Mouse (Mus musculus) liver, embryonic 14.5 days (tissue): ENCODE results near the gene Gm9821. TPM values are rescaled to one million over a fixed set of nuclear protein-coding genes. Genes with fewer than 3 reads are reported as not detected.

Experiments used
- ATAC-seq: fragments of 200-750 bp; cut with Nextera tagmentation; 2 replicates; pipeline ENCODE4 v1.8.0; 2017; ENCODE audit warnings: moderate number of reproducible peaks, mild to moderate bottlenecking, moderate library complexity; ENCODE audit not compliant: insufficient read depth
- DNase-seq, 3 experiments: peaks; one replicate each; pipeline ENCODE4 v3.0.0-alpha.2; 2012 to 2013; ENCODE audit warnings: low read depth in 3 of 3, low spot score in 3 of 3
- H3K27ac ChIP-seq: fragments of 300-500 bp; sonication (generic); 2 replicates; pipeline ENCODE4 v1.5.1; 2014; ENCODE audit warnings: moderate library complexity, mild to moderate bottlenecking, control low read depth, inconsistent platforms
- H3K27me3 ChIP-seq: fragments of 300-500 bp; sonication (generic); 2 replicates; pipeline ENCODE4 v1.6.1; 2014; ENCODE audit warnings: mild to moderate bottlenecking, low read length, moderate library complexity; ENCODE audit not compliant: control insufficient read depth, insufficient read depth
- H3K36me3 ChIP-seq: fragments of 300-500 bp; sonication (generic); replicated peaks from 2 replicates; pipeline ENCODE4 v1.6.1; 2014; ENCODE audit warnings: low read depth; ENCODE audit not compliant: control insufficient read depth, insufficient read depth
- H3K4me1 ChIP-seq, 2 experiments: fragments of 200-500 bp in 1 of 2; fragments of 300-500 bp in 1 of 2; sonication (generic) in 1 of 2; replicated peaks; 2 replicates each; pipeline ENCODE4 v1.6.1; 2012 to 2014; ENCODE audit warnings: antibody characterized with exemption in 1 of 2, inconsistent platforms in 1 of 2, low read length in 1 of 2; ENCODE audit not compliant: control insufficient read depth in 2 of 2, insufficient read depth in 2 of 2
- H3K4me2 ChIP-seq: fragments of 300-500 bp; sonication (generic); 2 replicates; pipeline ENCODE4 v1.6.1; 2014; ENCODE audit warnings: low read depth, mild to moderate bottlenecking, control low read depth, moderate library complexity
- H3K4me3 ChIP-seq, 2 experiments: fragments of 200-500 bp in 1 of 2; fragments of 300-500 bp in 1 of 2; sonication (generic) in 1 of 2; 2 replicates each; pipeline ENCODE4 v1.5.1; 2012 to 2014; ENCODE audit warnings: low read depth in 2 of 2, low read length in 2 of 2, mild to moderate bottlenecking in 2 of 2, control low read depth in 1 of 2, inconsistent platforms in 1 of 2, moderate library complexity in 1 of 2; ENCODE audit not compliant: insufficient read depth in 1 of 2
- H3K9ac ChIP-seq: fragments of 300-500 bp; sonication (generic); replicated peaks from 2 replicates; pipeline ENCODE4 v1.6.1; 2014; ENCODE audit warnings: mild to moderate bottlenecking, control low read depth, moderate library complexity
- H3K9me3 ChIP-seq: fragments of 300-500 bp; sonication (generic); 2 replicates; pipeline ENCODE4 v1.6.1; 2016; ENCODE audit warnings: low read length, mixed read lengths; ENCODE audit not compliant: control insufficient read depth
- CTCF ChIP-seq: IDR thresholded peaks from 2 replicates; pipeline ENCODE4 v1.5.1; 2016; ENCODE audit warnings: antibody characterized with exemption, low read depth, control low read depth
- EP300 ChIP-seq: IDR thresholded peaks from 2 replicates; pipeline ENCODE4 v1.6.1; 2016; ENCODE audit warnings: antibody characterized with exemption, low read depth
- WGBS: fragments of 180-500 bp; shearing (Covaris S2); extraction: QIAGEN DNeasy Blood & Tissue Kit; methylation state at CpG from one replicate; pipeline ENCODE4 v1.1.7; 2014; ENCODE audit not compliant: insufficient replicate concordance; 5-methylcytosine and 5-hydroxymethylcytosine counted together
- polyA plus RNA-seq, 2 experiments: library from polyadenylated mRNA; depleted of rRNA in 1 of 2; stranded (reverse) in 1 of 2; unstranded in 1 of 2; fragments of >200 nt; fragmentation: Nextera tagmentation in 1 of 2; extraction: Ambion mirVana in 1 of 2; gene quantifications; 2 replicates each; pipeline versions ENCODE4 v1.2.1 to v1.2.3; 2012 to 2014

The Gm9821 gene
- polyA plus RNA-seq, 2 experiments = 0.01 to 0.63 TPM

DNA sequence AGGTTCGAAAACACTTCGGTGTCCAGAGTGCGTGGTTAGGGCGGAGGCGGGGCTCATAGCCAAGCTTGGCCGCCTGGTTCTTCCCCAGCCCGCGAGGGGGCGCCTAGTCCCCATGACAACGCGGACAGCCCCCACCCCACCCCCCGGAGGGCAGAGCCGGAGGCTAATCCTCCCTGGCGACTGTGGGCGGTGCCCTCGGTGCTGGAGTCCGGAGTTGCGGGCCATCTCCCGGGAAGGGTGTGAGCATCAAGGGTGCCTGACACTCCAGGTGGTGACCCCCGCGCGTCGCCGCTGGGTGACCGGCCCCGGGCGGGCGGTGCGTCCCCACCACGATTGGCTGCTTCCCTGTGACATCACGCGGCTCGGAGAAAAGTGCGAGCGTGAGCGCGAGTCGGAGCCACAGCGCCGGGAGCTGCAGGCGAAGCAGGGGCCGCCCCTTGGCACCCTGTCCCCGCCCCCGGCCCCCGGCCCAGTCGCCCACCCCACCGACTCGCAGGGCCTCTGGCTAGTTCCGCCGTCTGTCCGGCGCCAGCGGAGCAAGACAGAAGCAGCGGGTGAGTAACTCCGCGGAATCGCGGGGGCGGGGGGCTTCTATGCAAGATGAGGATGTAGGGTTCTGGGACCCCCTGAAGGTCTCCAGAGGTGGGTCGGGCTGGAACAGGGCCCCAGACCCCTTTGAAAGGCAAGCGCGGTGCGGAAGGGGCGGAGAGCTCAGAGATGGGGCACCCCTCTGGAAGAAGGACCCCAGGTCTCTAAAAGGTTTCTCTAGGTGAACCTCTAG lies 23.5 kb upstream of the Gm9821 start:
- Histone ChIP-seq H3K9me3 (no peaks in the 10 kb centered on the region), H3K27ac (no peak overlapping the region), H3K4me2 (peak overlapping the region; percentile 68), H3K27me3 (peaks cover 49% of the 10 kb centered on the region), H3K4me1 (peaks cover under 1 to 7% of the 10 kb centered on the region in 2 experiments; a peak in 3 of 4 replicates), H3K36me3 (peaks cover 8% of the 10 kb centered on the region), H3K4me3 (peak overlapping the region; percentile 44 to 49), H3K9ac (no peak overlapping the region)
- TF ChIP-seq CTCF (peak; percentile 53), EP300 (no peak)
- DNase-seq (no peak), ATAC-seq (peak; percentile 27)
- under 1% methylated on average over 64 of the region's 64 CpGs for WGBS

DNA sequence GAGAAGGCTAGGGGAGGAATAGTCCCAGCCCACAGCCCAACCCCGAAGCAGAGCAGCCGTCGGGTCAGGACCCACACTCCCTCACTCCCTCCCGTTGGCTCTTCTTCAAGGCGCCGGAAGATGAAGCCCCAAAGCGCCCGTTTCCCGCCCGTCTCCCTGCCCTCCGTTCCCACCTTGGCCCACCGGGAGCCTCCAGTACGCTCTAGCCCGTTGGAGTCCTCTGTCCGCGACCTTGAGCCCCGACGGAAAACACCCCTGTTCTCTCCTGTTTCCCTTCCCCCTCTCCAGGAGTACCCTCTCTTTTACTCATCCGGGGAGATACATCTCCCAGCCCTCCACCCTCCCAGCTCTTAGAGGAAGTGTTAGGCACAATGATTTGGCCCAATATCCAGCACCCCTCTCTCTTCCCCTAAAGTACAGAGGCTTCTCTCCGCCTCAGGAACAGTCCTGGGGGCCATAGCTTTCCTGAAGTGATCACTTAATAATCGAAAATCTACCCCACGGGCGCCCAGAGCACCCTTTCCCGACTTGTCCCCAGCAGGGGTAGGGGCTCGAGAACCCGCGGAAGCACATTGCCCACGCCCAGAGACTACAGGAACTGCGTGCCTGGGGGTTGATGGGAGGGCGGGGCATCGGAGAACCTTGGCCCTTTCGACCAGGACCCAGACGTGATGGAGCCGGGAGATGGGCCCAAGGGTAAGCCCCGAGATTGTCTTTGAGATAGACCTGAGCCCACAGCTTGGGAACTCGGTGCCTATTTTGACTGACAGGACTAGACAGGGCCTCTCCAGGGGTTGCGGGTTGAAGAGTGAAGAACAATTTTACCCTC lies 22.7 kb upstream of the Gm9821 start:
- Histone ChIP-seq H3K4me2 (peak overlapping the region; percentile 68), H3K9ac (no peak overlapping the region), H3K4me3 (peak overlapping the region in 1 of 2 experiments; percentile 7; a peak in 2 of 4 replicates), H3K27ac (no peak overlapping the region), H3K27me3 (peaks cover 49% of the 10 kb centered on the region), H3K9me3 (no peaks in the 10 kb centered on the region), H3K4me1 (peaks cover 0 to 4% of the 10 kb centered on the region in 2 experiments; a peak in 2 of 4 replicates), H3K36me3 (peaks cover 3% of the 10 kb centered on the region)
- 2% methylated on average over 37 of the region's 37 CpGs for WGBS
- no peak for DNase-seq
- TF ChIP-seq EP300 (no peak), CTCF (no peak)
- ATAC-seq = no peak

DNA sequence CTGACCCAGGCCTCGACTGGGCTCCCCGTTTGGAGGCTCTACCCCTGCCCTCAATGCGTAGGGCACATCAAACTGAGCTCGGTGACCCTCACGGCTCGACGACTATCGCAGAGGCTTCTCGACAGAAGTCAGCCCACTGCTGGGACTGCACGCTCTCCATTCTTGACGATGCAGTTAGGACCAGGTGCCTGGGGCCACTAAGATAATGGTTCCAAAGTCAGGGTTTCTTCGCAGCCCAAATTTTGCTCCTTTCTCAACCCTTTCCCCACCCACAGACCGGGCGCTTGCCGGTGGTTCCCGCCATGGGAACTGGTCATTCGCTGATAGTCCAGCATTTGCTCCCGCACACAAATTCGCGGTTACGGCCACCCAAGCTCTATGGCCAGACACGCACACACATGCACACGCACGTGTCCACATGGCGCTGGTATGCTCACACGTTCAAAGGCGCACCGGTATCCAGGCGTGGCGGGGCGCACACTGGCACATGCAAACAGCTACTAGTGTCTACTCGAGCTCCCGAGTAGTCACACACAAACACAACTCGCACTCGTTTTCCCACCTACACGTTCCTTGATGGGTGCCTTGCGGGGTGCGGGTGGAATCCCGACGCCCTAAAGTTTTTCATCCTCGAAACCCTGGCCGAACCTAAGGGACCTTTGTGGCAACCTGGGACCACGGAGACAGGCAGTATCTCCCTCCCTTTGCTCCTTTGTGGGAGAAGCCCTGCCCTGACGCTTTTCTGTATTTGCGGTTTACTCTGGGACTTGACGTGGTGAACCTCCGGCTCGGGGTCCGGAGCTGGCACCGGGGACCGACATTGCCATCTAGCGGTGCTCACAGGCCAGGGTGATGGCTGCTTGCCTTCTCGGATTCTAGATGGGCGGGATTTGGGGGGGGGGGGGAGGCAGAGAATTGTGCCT lies 21.8 kb upstream of the Gm9821 start:
- H3K9me3 ChIP-seq = no peaks in the 10 kb centered on the region
- no peaks in the 10 kb centered on the region for H3K36me3 ChIP-seq
- 3% methylated on average over 54 of the region's 54 CpGs for WGBS
- H3K9ac ChIP-seq = no peak overlapping the region
- peaks cover 0 to 4% of the 10 kb centered on the region in 2 experiments; a peak in 2 of 4 replicates for H3K4me1 ChIP-seq
- DNase-seq (peak in 1 of 3 experiments; percentile 37), ATAC-seq (peak; percentile 29; the same call in 1 of the 2 replicates)
- peak; percentile 84 for TF ChIP-seq CTCF
- no peak for TF ChIP-seq EP300
- no peak overlapping the region for H3K27ac ChIP-seq
- H3K27me3 ChIP-seq = peaks cover 49% of the 10 kb centered on the region
- H3K4me3 ChIP-seq = peak overlapping the region; percentile 23 to 26
- peak overlapping the region; percentile 68 for H3K4me2 ChIP-seq

DNA sequence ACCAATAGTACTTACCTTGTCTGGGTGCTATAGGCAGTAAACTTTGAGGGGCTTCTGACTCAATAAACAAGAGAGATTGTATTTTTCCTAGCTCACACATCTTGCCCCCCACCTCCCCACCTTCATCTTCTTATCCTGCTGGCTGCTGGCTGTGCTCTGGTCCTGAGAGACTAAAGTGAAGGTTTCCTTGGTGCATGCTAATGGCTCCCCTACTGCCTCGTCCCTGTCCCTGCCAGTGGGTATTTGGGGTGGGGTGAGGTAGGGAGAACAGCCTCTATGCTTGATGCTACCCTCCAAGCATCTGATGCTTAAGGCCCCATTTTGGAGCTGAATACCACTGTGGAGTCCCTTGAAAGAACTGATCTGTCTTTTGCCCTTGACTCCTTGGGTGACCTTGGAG lies 20.8 kb upstream of the Gm9821 start:
- 71% methylated on average over 1 of the region's 1 CpGs for WGBS
- peaks cover 0 to 4% of the 10 kb centered on the region in 2 experiments; a peak in 2 of 4 replicates for H3K4me1 ChIP-seq
- no peaks in the 10 kb centered on the region for H3K9me3 ChIP-seq
- no peak overlapping the region for H3K9ac ChIP-seq
- no peak overlapping the region for H3K27ac ChIP-seq
- H3K36me3 ChIP-seq = no peaks in the 10 kb centered on the region
- DNase-seq = no peak
- no peak overlapping the region for H3K4me2 ChIP-seq
- ATAC-seq = no peak
- peaks cover 49% of the 10 kb centered on the region for H3K27me3 ChIP-seq
- no peak for TF ChIP-seq EP300
- TF ChIP-seq CTCF = no peak
- H3K4me3 ChIP-seq = no peak overlapping the region
